Mouse (Mus musculus) limb, embryonic 12.5 days (tissue): ENCODE measurements around the gene Zfp982. TPM values are rescaled to one million over a fixed set of nuclear protein-coding genes. Genes with fewer than 3 reads are reported as not detected.
A peak's percentile ranks its signal among the peaks of the same experiment; 100 is the strongest.
"Not testable (repeated sequence)": the region's sequence is repeated elsewhere in the genome, so short reads cannot be mapped to it uniquely, and the experiment has no call there.

Experiments used
- ATAC-seq: fragments of 200-750 bp; cut with Nextera tagmentation; 2 replicates; pipeline ENCODE4 v1.8.0; 2017; ENCODE audit warnings: low read depth, moderate TSS enrichment; ENCODE audit not compliant: insufficient number of reproducible peaks, insufficient read depth, low FRiP score, low TSS enrichment
- H3K27ac ChIP-seq: fragments of 300-500 bp; sonication (generic); 2 replicates; pipeline ENCODE4 v1.5.1; 2016; ENCODE audit warnings: mild to moderate bottlenecking, moderate library complexity
- H3K27me3 ChIP-seq: fragments of 300-500 bp; sonication (generic); 2 replicates; pipeline ENCODE4 v1.6.1; 2016; ENCODE audit warnings: mild to moderate bottlenecking, moderate library complexity
- H3K36me3 ChIP-seq: fragments of 300-500 bp; sonication (generic); 2 replicates; pipeline ENCODE4 v1.6.1; 2016; ENCODE audit warnings: mild to moderate bottlenecking, moderate library complexity
- H3K4me1 ChIP-seq: fragments of 300-500 bp; sonication (generic); replicated peaks from 2 replicates; pipeline ENCODE4 v1.6.1; 2016
- H3K4me2 ChIP-seq: fragments of 300-500 bp; sonication (generic); 2 replicates; pipeline ENCODE4 v1.6.1; 2016; ENCODE audit warnings: mild to moderate bottlenecking, moderate library complexity
- H3K4me3 ChIP-seq: fragments of 300-500 bp; sonication (generic); replicated peaks from 2 replicates; pipeline ENCODE4 v1.5.1; 2016; ENCODE audit warnings: mild to moderate bottlenecking
- H3K9ac ChIP-seq: fragments of 300-500 bp; sonication (generic); replicated peaks from 2 replicates; pipeline ENCODE4 v1.6.1; 2016; ENCODE audit warnings: mild to moderate bottlenecking, moderate library complexity
- H3K9me3 ChIP-seq: fragments of 300-500 bp; sonication (generic); 2 replicates; pipeline ENCODE4 v1.6.1; 2016; ENCODE audit warnings: mild to moderate bottlenecking, moderate library complexity
- WGBS: fragments of 180-500 bp; shearing (Covaris S2); methylation state at CpG from one replicate; pipeline ENCODE4 v1.1.7; 2016; 5-methylcytosine and 5-hydroxymethylcytosine counted together
- polyA plus RNA-seq: library from polyadenylated mRNA; unstranded; fragments of >200 nt; fragmentation: Nextera tagmentation; extraction: Ambion mirVana; gene quantifications from 2 replicates; pipeline ENCODE4 v1.2.1, GENCODE M21; 2016

Zfp982 gene
- polyA plus RNA-seq: 13.6 and 16.5 TPM in 2 replicates

- Histone ChIP-seq H3K9me3 (peaks cover 50% of the 10 kb centered on the region), H3K36me3 (peaks cover 15% of the 10 kb centered on the region)
- not testable (repeated sequence) for H3K27ac ChIP-seq, H3K4me2 ChIP-seq, H3K9ac ChIP-seq, H3K27me3 ChIP-seq, H3K4me1 ChIP-seq, ATAC-seq, H3K4me3 ChIP-seq
- 89% methylated on average over 7 of the region's 7 CpGs for WGBS
These were observed at the start of gene Zfp982 for GRCm38 (mm10) chr4:147492117-147492516. Zfp982 (plus strand) TSS chr4:147492417.

DNA sequence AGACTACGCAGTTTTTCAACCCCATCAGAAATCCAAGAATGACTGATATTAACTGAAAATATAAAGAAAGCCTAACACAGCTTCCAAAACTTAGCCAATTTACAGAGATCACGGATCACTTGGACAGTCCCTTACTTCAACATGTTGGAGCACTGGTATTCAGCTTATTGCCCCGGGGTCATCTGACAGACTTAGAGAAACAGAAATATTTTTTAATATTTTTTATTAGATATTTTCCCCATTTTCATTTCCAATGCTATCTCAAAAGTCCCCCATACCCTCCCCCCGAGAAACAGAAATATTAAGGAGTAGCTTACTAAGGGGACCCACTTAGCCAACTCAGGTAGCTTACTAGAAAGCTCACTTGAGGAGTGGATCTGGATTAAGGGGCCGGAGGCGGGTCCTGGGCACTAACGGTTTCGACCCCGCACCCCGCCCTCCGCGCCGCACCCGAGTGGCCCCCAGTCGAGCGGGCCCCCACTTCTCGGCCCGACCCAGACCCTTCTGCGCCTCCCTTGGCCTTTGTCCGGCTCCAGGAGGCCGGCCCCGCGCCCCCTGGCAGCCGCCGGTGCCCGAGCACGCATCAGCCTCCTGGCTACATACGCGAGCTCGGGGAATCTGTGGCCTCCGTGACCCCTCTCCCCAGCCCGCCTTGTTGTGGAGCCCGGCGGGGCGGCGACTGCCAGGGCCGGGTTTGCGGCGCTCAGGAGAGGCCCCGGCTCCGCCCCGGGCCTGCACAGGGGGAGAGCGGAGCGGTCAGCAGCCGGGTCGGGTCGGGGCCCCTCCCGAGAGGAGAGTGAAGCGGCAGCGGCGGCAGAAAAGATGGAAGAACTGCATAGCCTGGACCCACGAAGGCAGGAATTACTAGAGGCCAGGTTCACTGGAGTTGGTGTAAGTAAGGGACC is 49.3 kb upstream of the Zfp982 start:
- peak overlapping the region; percentile 85 for H3K27ac ChIP-seq
- H3K9me3 ChIP-seq, H3K4me1 ChIP-seq, H3K27me3 ChIP-seq, H3K36me3 ChIP-seq: not testable (repeated sequence)
- peak; percentile 99 for ATAC-seq
- H3K4me2 ChIP-seq: peak overlapping the region; percentile 76
- H3K9ac ChIP-seq: peak overlapping the region; percentile 87
- H3K4me3 ChIP-seq: peak overlapping the region; percentile 54
- WGBS: 8% methylated on average over 52 of the region's 52 CpGs

DNA sequence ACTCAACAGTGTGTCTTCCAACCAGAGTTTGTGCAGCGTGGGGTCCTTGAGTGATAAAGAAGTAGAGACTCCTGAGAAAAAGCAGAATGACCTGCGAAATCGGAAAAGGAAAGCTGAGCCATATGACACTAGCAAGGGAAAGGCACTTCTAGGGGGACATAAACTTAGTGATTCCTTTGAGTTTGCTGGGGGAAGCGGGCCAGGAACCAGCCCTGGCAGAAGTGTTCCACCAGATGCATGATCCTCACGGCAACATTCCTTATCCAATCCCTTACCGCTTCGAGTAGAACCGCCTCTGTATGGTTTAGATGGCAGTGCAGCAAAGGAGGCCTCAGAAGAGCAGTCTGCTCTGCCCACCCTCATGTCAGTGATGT is 48.7 kb upstream of the Zfp982 start:
- peak overlapping the region; percentile 54 for H3K4me3 ChIP-seq
- not testable (repeated sequence) for H3K27me3 ChIP-seq, H3K9me3 ChIP-seq, ATAC-seq, H3K4me1 ChIP-seq, H3K36me3 ChIP-seq
- peak overlapping the region; percentile 87 for H3K9ac ChIP-seq
- 37% methylated on average over 8 of the region's 8 CpGs for WGBS
- peak overlapping the region; percentile 76 for H3K4me2 ChIP-seq
- peak overlapping the region; percentile 85 for H3K27ac ChIP-seq

- not testable (repeated sequence) for H3K36me3 ChIP-seq, H3K27ac ChIP-seq, ATAC-seq, H3K9ac ChIP-seq, H3K4me2 ChIP-seq, H3K27me3 ChIP-seq, H3K4me3 ChIP-seq, H3K4me1 ChIP-seq
- H3K9me3 ChIP-seq: peaks cover 15% of the 10 kb centered on the region; the same call in 1 of the 2 replicates
These were observed 46.8 kb upstream of the Zfp982 start for GRCm38 (mm10) chr4:147445371-147445770.

GRCm38 (mm10) chr4:147448358-147448757 is 43.9 kb upstream of the Zfp982 start:
- no peaks in the 10 kb centered on the region for H3K27me3 ChIP-seq
- no peaks in the 10 kb centered on the region for H3K36me3 ChIP-seq
- ATAC-seq: no peak
- no peak overlapping the region for H3K9ac ChIP-seq
- no peak overlapping the region for H3K27ac ChIP-seq
- WGBS: 67% methylated on average over 2 of the region's 2 CpGs
- H3K4me1 ChIP-seq: no peaks in the 10 kb centered on the region
- H3K9me3 ChIP-seq: peaks cover 19% of the 10 kb centered on the region
- H3K4me3 ChIP-seq: no peak overlapping the region
- no peak overlapping the region for H3K4me2 ChIP-seq

- H3K36me3 ChIP-seq: no peaks in the 10 kb centered on the region
- peak overlapping the region; percentile 58 for H3K4me2 ChIP-seq
- ATAC-seq: no peak
- WGBS: 32% methylated on average over 13 of the region's 13 CpGs
- peak overlapping the region; percentile 46 for H3K9ac ChIP-seq
- H3K4me1 ChIP-seq: no peaks in the 10 kb centered on the region
- peaks cover 19% of the 10 kb centered on the region for H3K9me3 ChIP-seq
- H3K27me3 ChIP-seq: no peaks in the 10 kb centered on the region
- H3K27ac ChIP-seq: no peak overlapping the region
- peak overlapping the region; percentile 41 for H3K4me3 ChIP-seq
These were observed 43.1 kb upstream of the Zfp982 start for GRCm38 (mm10) chr4:147449099-147449581.

DNA sequence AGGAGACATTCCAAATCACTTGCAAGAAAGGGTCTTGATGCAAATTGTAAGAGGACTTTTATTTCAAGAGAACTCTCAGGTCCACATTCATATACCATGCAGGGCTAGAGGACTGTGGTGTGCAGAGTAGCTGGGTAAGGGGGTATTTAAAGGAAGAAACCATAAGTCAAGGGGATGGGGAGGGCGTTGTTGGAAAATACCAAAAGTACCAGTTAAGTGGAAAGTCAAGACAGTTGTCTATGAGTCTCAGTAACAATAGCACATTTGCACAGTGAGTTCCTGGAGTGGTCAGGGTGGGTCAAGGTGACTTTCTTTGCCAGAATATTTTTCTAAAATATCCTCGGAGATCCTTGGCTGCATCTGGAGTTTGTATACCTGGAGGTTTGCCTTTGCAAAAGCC is 42.2 kb upstream of the Zfp982 start:
- Histone ChIP-seq H3K4me2 (peak overlapping the region; percentile 58), H3K4me3 (peak overlapping the region; percentile 41; the same call in 1 of the 2 replicates), H3K9me3 (peaks cover 19% of the 10 kb centered on the region)
- H3K27ac ChIP-seq, H3K9ac ChIP-seq, H3K27me3 ChIP-seq, H3K36me3 ChIP-seq, ATAC-seq, H3K4me1 ChIP-seq: not testable (repeated sequence)
- WGBS: 74% methylated on average over 2 of the region's 2 CpGs

- not testable (repeated sequence) for H3K4me1 ChIP-seq, H3K9ac ChIP-seq, ATAC-seq, H3K4me3 ChIP-seq, H3K4me2 ChIP-seq, H3K27me3 ChIP-seq, H3K27ac ChIP-seq
- peaks cover 61% of the 10 kb centered on the region for H3K9me3 ChIP-seq
- peaks cover 19% of the 10 kb centered on the region for H3K36me3 ChIP-seq
- 88% methylated on average over 7 of the region's 7 CpGs for WGBS
These were observed 25.0 kb upstream of the Zfp982 start for GRCm38 (mm10) chr4:147467207-147467606.

DNA sequence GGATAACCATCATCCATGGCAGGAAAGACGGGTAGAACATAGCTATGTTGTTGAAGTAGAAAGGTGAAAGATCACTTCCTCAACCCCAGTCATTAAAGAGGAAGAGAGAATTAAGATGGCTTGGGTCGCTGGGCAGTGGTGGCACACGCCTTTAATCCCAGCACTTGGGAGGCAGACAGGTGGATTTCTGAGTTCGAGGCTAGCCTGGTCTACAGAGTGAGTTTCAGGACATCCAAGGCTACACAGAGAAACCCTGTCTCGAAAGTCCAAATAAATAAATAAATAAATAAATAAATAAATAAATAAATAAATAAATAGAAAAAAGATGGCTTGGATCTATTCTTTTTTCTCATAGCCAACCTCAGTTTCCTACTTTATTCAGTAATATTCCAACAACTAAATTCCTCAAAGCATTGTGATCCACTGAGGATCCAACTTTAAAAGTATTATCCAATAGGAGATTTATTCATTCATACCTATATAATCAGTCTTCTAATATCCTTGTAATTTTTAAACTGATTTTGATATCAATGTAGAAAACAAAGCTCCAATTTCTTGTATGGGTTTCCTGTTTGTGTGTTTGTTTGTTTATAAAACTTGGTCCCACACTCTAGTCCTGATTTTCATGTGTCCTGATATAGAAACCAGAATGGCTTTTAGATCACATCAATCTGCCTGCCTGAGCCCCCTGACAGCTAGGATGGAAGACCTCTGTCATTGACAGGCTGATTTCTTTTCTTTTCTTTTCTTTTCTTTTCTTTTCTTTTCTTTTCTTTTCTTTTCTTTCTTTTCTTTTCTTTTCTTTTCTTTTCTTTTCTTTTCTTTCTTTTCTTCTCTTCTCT is 6.8 kb downstream of the Zfp982 start:
- H3K4me3 ChIP-seq, H3K36me3 ChIP-seq, H3K4me1 ChIP-seq, H3K9ac ChIP-seq, H3K27me3 ChIP-seq, H3K27ac ChIP-seq, H3K4me2 ChIP-seq: not testable (repeated sequence)
- peaks cover 22% of the 10 kb centered on the region for H3K9me3 ChIP-seq
- 90% methylated on average over 5 of the region's 5 CpGs for WGBS
- peak; percentile 56; the same call in 1 of the 2 replicates for ATAC-seq

DNA sequence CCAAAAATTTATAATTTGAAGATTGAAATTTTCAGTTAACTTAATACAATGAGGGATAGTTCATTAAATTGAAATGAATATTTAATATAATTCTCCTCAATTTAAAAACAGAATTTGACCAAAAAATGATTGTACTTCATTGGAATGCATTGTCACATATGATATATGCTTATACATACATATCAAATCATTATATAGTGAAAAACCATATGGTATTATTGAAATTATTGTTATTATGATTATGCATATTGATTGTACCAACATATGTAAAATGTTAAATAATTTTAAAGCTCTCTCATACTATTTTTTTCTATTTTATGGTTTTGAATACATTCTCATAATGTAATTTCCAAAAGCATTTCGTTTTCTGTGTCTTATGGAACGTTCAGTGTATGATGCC is 17.0 kb downstream of the Zfp982 start:
- WGBS: 87% methylated on average over 2 of the region's 2 CpGs
- no peaks in the 10 kb centered on the region for H3K27me3 ChIP-seq
- H3K9ac ChIP-seq: no peak overlapping the region
- H3K4me1 ChIP-seq: no peaks in the 10 kb centered on the region
- H3K9me3 ChIP-seq: peaks cover 38% of the 10 kb centered on the region
- H3K4me3 ChIP-seq: no peak overlapping the region
- peaks cover 21% of the 10 kb centered on the region for H3K36me3 ChIP-seq
- ATAC-seq: no peak
- H3K4me2 ChIP-seq: no peak overlapping the region
- H3K27ac ChIP-seq: no peak overlapping the region

DNA sequence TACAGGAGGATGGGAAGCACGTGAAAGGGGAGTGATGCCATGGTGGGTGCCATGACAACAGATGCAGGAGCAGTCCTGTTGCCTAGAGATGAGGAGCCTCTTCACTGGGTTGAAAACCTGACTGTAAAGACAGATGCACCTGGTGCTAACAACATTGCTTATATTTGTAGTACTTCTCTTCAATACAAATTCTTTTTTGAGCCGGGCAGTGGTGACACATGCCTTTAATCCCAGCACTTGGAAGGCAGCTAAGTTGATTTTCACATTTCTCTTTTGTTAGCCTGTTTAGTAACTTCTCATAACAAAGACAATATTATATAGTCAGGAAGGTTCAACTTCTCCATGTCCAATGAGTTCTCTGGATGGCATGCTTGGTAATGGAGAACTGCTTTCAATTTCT is 26.8 kb downstream of the Zfp982 start:
- no peak overlapping the region for H3K4me3 ChIP-seq
- WGBS: 73% methylated on average over 2 of the region's 2 CpGs
- H3K27ac ChIP-seq: no peak overlapping the region
- no peaks in the 10 kb centered on the region for H3K36me3 ChIP-seq
- H3K27me3 ChIP-seq: no peaks in the 10 kb centered on the region
- ATAC-seq: peak; percentile 32; the same call in 1 of the 2 replicates
- no peak overlapping the region for H3K4me2 ChIP-seq
- H3K4me1 ChIP-seq: no peaks in the 10 kb centered on the region
- H3K9ac ChIP-seq: no peak overlapping the region
- peaks cover 77% of the 10 kb centered on the region for H3K9me3 ChIP-seq
